Mouse (Mus musculus): ENCODE results near the gene Panx2.

GRCm38 (mm10) chr15:89078208-89078836 is 18.8 kb downstream of the Panx2 start:
- no peak for TF ChIP-seq CTCF (IDR thresholded peaks at IDR 0.05; ENCODE audit: extremely low read depth, insufficient read depth, low read length)
- no peak for TF ChIP-seq POLR2A (IDR thresholded peaks at IDR 0.05; ENCODE audit: extremely low read depth, insufficient read depth, low read length)
